Mouse (Mus musculus) hindlimb bud, embryonic 11.5 days (tissue): Measurements from ENCODE around the gene Adamts5.

ENCODE experiments used
- DNase-seq: peaks from one replicate; pipeline ENCODE4 v3.0.0-alpha.2; 2012; ENCODE audit warnings: low read depth, low spot score; ENCODE audit errors: extremely low spot score

Adamts5 gene

DNA sequence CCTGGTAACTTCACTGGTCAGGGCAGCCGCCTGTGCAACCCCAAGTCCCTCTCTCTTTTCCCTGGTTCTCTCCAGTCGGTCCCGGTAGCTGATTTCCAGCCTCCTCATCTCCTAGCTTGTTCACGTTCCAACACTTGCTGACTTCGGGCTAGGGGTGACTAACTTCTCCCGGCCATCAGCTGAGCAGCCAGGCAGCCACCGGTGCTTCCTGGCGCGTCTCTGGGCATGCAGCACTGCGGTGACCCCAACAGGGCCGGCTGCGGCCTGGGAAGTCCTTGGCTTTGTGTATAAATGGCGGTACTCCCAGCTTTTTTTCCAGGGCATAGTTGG, at the start of gene Adamts5:
Gene Adamts5 (minus strand): TSS at position 248 of the 330 bp plus-strand sequence.
- DNase-seq: no peak

DNA sequence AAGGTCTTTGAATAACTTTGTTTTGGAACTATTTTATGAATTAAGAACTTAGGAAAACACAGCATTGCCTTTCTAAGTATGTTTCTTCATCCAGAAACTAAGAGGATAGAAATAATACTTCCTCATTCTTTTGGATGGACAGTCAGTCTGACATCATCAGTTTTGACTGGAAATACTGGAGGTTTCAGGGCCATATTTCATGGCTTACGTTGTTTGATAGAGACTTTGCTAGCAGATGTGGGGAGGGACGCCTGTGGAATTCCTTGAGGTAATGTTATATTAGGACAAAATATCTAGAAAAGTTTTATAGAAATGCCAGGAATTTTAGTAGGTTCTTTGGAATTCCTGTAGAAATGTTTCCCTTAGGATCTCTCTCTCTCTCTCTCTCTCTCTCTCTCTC, 48.7 kb upstream of the Adamts5 start:
- no peak for DNase-seq

DNA sequence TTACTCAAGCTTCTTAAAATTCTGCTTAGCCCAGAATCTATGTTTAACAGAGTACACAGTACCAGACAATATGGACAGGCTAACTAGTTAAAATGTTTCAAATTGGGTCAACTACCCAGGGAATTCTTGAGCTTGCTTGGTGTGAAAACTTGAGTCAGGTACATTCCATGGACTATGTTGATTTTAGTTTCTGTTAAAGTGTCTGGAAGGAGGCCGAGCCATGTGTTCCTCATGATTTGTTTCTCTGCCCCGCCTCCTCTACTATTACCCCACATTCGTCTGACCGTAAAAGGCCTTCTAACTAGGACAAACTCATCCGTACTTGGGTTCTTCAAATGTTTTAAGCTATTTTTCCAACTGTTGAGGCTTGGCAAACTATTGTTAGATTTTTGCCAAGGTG, 24.4 kb upstream of the Adamts5 start:
- DNase-seq: no peak

DNA sequence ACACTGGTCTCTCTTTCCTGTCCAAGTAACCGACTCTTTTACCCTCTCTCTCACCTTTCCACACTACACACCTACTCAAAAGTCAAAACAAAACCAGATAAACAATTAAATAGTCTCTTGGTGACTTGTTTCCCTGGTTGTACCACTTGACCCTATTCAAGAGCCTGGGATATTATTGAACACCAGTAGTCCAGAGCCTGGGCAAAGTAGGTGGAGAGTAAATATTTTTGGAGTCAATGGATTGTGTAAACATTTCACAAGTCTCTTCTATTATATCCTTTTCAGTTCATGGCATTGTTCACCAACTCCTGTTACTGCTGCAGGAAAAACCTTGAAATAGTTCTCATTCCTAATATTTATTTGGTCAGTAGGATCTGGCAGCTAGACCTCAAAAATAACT, 20.8 kb upstream of the Adamts5 start:
- DNase-seq: no peak

DNA sequence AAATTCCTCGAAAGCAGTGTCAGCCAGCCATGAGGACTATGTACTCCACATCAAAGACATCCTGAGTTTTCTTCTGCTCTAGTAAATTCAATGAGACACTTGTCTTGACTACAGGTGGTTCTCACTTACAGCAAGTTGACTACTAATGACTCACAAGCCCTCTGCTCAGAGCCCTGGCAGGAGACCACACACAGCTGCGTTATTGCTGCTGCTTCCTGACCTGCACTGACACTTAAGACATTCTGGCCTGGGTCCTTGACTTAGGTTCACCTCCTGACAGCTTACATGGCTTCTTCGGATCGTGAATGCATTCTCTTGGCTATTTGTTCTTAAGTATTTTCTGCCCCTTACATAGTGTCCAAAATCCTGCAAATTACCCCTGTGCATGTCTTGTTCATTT, 18.5 kb upstream of the Adamts5 start:
- DNase-seq: no peak

DNA sequence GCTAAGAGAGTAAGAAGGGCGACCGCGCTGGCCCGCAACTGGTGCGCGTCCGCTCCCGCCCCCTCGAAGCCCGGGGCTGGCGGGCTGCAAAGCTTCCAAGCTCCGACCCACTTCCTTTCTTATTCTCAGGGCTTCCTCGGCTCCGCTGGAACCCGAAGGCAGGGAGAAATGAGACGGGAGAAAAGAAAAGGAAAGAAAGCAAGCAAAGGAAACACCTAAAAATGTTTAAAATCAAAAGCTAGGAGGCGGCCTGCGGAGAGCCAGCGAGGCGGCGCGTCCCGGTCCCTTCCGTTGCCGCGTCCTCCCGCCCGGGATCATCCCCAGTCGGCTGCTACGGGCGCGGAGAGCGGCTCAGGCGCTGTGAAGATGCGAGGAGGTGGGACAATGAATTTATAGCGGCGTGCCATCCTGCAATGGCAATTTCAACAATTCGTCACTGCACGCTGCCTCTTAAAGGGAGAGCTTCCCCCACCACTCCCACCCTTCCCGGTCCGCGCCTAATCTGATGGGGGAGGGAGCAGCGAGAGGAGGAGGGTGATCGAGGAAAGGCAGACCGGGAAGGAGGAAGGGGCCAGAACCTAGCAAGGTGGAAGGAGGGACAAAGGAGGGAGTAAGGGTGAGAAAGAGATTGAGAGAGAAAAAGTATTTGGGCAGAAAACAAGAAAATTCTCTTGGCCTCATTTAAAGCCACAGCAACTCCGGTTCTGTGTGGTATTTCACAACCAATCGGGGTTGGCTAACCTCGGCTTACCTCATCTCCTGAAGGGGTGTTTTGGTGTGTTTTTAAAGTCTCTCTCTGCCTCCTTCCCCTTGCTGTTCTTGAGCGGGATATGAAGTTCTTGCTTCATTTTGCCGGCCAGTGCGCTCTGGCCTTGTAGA, 687 bp downstream of the Adamts5 start:
- DNase-seq: no peak

DNA sequence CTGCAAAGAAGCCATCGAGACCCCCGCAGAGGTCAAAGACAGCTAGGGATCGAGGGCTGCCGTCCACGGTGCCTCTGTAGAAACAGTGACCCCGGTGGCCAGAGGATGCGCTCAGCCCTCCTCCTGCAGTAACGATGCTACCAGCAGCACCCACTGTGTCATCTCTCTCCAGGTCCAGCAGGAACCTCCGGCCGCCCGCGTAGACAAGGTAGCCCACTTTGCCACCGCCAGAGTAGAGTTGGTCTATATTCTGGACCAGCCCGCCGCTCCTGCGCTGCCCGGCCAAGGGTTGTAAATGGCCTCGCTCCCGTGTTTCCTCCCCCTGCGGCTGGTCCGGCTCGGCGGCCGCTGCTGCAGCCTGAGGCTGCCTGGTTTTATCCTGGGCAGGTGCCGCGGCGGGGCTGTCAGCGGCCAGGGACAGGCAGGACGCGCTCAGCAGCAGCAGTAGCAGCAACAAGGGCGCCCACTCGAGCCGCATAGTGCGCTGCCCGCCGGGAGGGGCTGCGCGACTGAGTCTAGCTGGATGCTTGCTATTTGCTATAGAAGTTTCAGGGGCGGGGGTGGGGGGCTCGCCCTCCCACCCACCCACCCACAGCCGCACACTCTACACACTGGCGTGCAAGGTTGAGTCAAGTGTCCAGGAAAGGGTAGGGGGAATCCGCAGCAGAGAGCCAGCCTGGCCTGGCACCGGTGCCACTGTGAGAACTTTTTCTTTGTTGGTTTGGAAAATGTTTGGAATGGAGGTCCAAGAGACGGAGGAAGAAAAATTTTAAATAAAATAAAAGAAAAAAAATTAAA, 1.6 kb downstream of the Adamts5 start:
- no peak for DNase-seq

DNA sequence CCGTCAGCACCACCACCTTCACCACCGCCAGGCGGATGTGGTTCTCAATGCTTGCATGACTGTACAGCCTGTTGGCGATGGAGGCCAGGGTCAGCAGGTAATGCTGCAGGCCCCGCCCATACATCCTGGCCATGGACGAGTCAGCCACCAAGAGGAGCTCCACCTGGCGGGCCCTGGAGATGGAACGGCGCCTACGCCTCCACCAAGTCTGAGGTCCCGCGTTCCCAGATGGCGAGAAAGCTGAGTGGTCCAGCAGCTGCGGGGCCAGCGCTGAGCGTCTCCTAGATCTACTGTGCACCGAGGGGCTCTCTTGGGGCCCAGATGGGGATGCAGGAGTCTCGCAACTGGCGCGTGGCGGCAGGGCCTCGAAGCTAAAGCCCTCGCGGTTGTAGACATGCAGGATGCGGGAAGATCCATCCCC, 2.3 kb downstream of the Adamts5 start:
- no peak for DNase-seq

DNA sequence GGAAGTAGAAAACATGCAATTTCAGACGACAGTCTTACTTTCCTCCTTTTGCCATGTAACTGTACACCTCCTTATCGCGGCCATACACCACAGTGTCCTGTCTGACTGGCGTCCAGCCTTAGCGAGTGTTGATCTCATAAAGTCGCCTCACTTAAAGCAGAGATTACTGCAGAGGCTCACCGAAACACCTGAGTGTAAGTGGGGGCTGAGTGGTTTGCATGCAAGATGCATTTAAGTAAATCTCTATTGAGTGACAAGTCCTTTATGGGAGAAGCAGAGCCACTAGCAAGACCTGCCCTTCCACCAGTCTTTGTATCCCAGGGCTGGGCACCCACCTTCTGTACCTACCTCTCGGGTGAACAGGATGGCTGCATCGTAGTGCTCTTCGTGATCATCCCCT, 2.8 kb downstream of the Adamts5 start:
- DNase-seq: no peak

DNA sequence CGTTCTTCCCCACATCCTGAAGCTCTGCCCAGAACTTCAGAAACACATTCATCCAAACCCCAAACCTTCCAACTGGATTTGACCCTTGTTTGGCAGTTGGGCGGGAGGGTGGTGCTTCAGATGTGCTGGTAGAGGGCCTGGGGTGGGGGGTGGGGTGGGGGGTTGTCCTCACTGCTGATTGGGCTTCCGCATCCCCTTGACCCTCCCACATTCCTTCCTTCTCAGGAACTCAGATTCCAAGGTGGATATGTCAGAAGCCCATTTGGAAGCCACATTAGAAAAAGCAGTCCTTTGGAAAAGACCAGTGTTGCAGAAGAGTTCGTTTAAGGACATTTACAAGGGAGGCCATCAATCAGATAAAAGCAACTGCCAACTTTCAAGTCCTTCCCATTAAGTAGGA, 3.2 kb downstream of the Adamts5 start:
- no peak for DNase-seq

DNA sequence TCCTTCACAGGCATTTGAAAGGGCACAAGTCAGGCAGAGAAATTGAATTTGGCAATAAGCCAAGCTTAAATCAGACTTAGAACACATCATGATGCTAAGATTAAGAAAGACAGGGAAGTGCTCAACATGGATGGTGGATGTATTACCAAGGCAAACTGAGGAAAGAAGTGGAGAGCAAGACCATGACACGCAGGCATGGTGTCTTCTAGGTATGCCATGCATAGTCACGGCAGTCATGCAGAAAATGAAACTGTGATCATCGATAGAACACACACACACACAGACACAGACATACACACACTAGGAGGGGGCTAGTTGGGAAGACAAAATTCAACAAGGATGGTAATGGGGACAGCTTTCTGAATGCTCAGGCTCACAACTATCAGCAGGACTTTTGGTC, 3.8 kb downstream of the Adamts5 start:
- no peak for DNase-seq

DNA sequence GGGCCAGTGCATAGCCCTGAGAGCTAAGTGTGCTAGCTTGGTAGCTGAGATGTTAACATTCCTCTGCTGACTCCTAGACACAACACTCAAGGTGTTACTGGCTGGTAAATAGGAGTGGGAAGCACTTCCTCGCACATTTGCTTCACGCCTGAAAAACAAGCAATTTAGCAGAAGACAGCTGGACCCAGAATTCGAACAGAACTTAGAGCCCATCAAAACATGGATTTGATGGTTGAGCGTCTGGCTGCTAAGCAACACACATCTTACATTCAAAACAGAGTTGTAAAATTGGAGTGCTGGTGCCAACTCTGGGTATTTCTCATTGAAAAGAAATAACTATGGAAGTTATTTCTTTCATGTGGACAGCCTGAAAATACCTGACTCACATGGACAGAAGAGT, 5.7 kb downstream of the Adamts5 start:
- DNase-seq: no peak

DNA sequence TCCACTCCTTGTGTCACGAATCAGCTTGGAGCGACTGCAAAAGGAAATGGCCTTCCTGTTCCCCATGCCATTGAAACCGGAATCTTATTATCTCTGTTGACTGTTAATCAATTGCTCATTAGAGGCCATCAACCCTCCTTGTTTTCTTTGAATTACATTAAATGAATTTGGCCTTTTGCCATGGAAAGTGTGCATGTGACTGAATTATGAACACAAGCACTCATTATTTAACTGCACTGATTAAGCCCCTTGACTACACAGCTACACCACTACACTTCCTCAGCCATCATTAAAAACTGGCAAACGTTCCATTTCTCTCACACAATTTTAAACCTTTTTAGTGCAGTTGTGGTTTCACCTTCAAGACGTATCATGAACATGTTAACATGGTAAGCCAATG, 11.8 kb downstream of the Adamts5 start:
- DNase-seq: no peak

DNA sequence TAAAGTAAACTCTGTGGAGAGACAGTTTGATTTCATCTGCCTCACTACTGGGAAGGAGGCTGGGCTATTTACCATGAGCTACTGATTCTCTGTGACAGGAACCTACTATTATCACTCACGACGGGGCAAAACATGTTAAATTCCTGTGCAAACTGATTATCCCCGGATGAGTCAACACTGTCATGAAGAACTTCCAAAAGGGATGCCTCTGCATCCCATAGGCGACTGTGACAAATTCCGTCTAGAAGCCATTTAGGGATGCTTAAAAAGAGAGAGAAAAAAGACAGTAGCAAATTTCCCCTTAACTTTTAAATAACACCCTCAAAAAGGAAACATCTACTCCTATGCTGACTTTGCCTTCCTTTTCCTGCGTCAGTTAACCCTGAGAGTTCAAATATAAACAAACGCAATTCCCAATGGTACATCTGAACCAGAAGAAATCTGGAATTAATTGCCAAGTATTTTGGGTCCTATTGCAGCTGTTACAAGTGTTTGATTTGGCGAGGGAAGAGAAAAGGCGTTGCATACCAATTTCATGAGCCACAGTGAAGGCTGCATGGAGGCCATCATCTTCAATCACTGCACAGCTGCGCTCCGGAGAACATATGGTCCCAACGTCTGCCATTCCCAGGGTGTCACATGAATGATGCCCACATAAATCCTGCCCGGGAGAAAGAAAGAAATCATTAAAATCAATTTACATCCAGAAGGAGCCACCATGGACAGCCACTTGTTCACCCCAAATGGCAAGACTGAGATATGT, 14.2 kb downstream of the Adamts5 start:
- no peak for DNase-seq

DNA sequence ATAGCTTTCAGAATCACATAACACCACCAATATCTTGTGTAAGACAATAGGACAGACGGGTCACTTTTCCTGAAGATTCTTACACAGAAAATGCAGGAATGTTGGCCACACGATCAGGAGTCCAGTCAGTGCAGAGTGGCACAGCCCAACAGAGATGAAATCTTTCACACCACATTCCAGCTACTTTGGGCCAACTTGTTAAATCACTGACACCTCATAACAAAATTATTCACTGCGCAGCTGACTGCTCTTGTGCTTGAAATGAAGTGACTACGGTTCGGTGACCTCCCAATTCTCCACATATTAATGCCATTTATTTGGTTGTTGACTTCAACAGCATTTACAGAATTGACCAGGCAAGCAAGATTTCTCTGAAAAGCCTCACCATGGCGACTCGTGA, 22.6 kb downstream of the Adamts5 start:
- no peak for DNase-seq

DNA sequence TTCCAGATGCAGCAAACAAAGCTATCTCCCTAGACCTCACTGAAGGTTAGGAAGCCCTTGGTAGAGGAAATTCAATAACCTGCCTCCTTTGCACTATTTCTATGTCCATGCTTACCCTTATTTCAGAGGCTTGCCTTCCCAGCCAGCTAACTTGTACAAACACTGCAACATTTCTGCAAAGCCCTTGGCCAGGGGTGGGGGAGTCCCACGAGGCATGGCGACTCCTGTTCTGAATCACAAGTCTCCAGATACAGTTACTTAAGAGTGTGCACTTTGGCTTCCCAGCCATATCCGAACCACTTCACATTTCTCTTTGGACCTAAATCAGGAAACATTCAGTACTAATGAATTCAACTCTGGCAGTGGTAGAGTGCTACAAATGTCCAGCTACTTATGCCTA, 27.5 kb downstream of the Adamts5 start:
- DNase-seq: no peak

DNA sequence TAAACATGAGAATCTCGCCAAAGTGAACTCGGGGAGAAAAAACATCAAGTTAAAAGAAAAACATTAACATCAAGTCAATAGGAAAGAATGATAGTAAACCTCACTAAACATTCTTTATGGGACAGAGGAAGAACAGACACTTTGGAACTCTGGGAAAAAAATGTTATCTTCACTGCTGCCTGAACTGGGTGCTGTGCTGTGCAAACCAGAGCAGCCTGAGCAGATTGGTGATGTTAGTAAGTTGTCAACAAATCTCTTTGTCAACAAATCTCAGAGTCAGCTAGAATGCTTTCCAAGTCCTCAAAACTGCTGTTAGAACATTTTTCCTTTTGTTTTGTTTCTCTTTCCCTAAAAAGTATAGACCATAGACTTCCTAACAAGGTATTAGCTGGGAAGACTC, 29.7 kb downstream of the Adamts5 start:
- DNase-seq: no peak

DNA sequence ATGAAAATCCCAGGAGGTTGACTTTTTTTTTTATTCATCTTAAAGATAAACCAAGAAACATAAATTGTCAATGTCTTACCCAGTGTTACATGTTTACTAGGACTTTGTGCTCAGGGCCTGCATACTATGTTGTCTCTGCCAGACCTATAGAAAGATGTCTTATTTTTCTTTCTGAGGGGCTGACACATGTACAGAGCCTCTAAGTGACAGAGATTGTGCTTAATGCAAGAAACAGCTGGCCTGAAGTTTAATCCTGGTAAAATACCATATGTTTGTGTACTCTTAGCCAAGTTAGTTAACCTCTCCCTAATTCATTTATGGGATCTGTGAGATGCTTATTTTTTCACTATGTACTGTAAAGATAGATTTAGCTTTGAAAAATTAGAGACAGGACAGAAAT, 30.4 kb downstream of the Adamts5 start:
- DNase-seq: no peak

DNA sequence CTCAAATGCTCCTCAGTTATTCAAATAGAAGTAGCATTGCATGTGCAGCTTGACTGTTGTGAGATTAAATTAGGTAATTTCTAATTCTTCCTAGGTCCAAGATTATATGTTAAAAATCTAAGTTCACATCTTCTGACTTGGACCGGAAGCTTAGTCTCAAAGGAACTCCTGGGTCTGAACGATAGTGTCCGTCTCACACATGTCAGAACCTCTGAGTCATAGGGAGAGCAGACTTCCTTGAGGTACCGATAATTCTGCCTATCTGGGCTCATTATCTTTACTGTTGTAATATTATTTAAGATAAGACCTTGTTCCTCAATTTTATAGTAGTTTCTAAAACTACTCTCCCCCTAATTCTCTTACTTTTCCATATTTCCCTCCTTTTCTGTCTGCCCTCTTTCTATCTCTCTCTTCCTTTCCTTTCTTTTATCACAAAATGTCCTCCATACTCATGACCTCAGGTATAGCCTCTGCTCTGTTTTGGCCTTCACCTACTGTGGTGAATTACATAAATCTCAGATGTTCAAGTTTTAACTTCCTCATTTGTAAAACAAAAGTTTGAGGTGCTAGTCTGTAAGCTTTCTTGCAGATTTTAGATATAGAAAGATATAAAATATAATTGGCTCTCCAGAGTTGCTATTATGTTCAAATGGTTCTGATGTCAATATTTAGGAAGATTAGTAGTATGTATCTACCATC, 36.8 kb downstream of the Adamts5 start:
- no peak for DNase-seq

DNA sequence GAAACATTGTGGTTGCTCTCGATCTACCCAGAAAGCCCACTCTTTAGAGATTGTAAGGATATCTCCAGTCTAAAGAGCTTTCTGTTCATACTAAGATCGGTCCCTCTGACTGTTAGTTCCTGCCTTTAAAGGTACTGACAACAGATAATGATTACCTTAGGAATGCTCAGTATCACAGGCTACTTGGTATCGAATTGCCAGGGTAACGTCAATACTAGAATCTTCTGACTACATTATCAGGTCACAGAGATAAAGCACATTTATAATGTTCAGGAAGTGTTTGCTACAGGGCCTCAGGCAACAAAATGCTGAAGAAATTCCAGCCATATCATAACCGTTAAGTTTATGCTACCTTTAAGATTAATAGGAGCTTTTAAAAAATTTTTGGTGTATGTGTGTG, 47.1 kb downstream of the Adamts5 start:
- no peak for DNase-seq

DNA sequence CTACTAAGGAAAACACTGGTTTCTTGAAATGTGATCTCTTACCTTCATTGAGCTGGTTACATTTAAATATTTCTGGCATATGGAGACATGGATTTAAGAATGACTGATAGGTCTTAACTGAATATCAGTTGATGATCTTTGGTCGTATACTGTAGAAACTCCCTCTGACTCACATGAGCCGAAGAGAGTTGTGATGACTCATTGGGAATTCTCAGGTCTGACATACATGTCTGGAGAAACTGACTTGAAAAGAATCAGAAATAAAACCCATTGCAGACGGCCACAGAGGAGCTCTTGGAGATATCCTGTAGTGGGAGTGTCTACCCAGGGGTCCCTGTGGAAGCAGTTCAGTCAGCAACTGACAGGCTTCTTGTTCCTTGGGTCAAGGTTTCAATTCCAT, 74.6 kb downstream of the Adamts5 start:
- no peak for DNase-seq
